Mouse (Mus musculus) brain, embryonic 14.5 days (tissue): ENCODE measurements around the gene Glg1.

Source experiments
- CTCF ChIP-seq: fragments of 200-500 bp; IDR thresholded peaks from 2 replicates; pipeline ENCODE4 v1.5.1; 2012; ENCODE audit warnings: inconsistent platforms, mild to moderate bottlenecking, moderate library complexity, borderline replicate concordance; ENCODE audit not compliant: insufficient read depth, insufficient read length; ENCODE audit errors: extremely low read depth
- POLR2A ChIP-seq: fragments of 200-500 bp; IDR thresholded peaks from 2 replicates; pipeline ENCODE4 v1.6.1; 2012; ENCODE audit warnings: mild to moderate bottlenecking, inconsistent platforms, borderline replicate concordance; ENCODE audit not compliant: poor library complexity, insufficient read depth, insufficient read length, severe bottlenecking; ENCODE audit errors: extremely low read depth

GRCm38 (mm10) chr8:111185472-111185947 lies 73.5 kb downstream of the Glg1 start:
- no peak for TF ChIP-seq CTCF
- TF ChIP-seq POLR2A = no peak
